Mouse (Mus musculus) olfactory bulb, adult 2 months (tissue): ENCODE results near the gene Prss41.

Experiments
- CTCF ChIP-seq: fragments of 200-500 bp; IDR thresholded peaks from 2 replicates; pipeline ENCODE4 v1.5.1; 2012; ENCODE audit warnings: low read depth, mild to moderate bottlenecking, low read length, moderate library complexity; ENCODE audit not compliant: insufficient read depth
- POLR2A ChIP-seq: fragments of 200-500 bp; IDR thresholded peaks from 2 replicates; pipeline ENCODE4 v1.6.1; 2012; ENCODE audit warnings: mild to moderate bottlenecking, low read depth, low read length, moderate library complexity; ENCODE audit not compliant: insufficient read depth

GRCm38 (mm10) chr17:23825591-23825990, 18.4 kb downstream of the Prss41 start:
- TF ChIP-seq POLR2A (no peak), CTCF (no peak)
